Mouse (Mus musculus) CH12.LX (cell line): ENCODE measurements around the gene Dydc2. TPM values are rescaled to one million over a fixed set of nuclear protein-coding genes. Genes with fewer than 3 reads are reported as not detected.

Experiments
- DNase-seq: peaks from one replicate; pipeline ENCODE4 v3.0.0-alpha.2; 2013; ENCODE audit errors: extremely low read depth
- H3K27ac ChIP-seq: 2 replicates; pipeline ENCODE4 v1.5.1; 2012; ENCODE audit warnings: low read depth, mild to moderate bottlenecking, control low read depth, moderate library complexity; ENCODE audit not compliant: insufficient read depth
- H3K27me3 ChIP-seq: replicated peaks from 2 replicates; pipeline ENCODE3; 2012; ENCODE audit warnings: inconsistent platforms
- H3K36me3 ChIP-seq, 2 experiments: replicated peaks in 1 of 2; 2 replicates each; pipeline versions ENCODE3 to v1.6.1; 2012; ENCODE audit warnings: inconsistent platforms in 1 of 2, low read length in 1 of 2, mild to moderate bottlenecking in 1 of 2, mixed read lengths in 1 of 2, moderate library complexity in 1 of 2; ENCODE audit not compliant: control insufficient read depth in 1 of 2, insufficient read depth in 1 of 2
- H3K4me1 ChIP-seq, 2 experiments: 2 replicates each; pipeline ENCODE4 v1.6.1; 2012; ENCODE audit warnings: inconsistent platforms in 1 of 2, moderate library complexity in 1 of 2; ENCODE audit not compliant: insufficient read depth in 2 of 2, control insufficient read depth in 1 of 2
- H3K4me2 ChIP-seq: 2 replicates; pipeline ENCODE4 v1.6.1; 2012; ENCODE audit warnings: low read depth, mild to moderate bottlenecking, control low read depth; ENCODE audit not compliant: poor library complexity, insufficient read depth, severe bottlenecking
- H3K4me3 ChIP-seq, 3 experiments: fragments of 150-350 bp in 1 of 3; sonication (generic) in 1 of 3; replicated peaks in 1 of 3; 2 replicates each; pipeline versions ENCODE3 to v1.5.1; 2011 to 2012; ENCODE audit warnings: low read depth in 2 of 3, low read length in 2 of 3, mild to moderate bottlenecking in 2 of 3, moderate library complexity in 2 of 3, control low read depth in 1 of 3, improper control_type of control experiment in 1 of 3, inconsistent platforms in 1 of 3, mixed read lengths in 1 of 3; ENCODE audit not compliant: poor library complexity in 1 of 3
- H3K79me2 ChIP-seq: replicated peaks from 2 replicates; pipeline ENCODE4 v1.6.1; 2012; ENCODE audit warnings: mild to moderate bottlenecking, moderate library complexity; ENCODE audit not compliant: control insufficient read depth, poor library complexity, insufficient read depth, severe bottlenecking; ENCODE audit errors: extremely low read depth
- H3K9ac ChIP-seq: 2 replicates; pipeline ENCODE4 v1.6.1; 2012; ENCODE audit warnings: low read depth, mild to moderate bottlenecking, control low read depth, moderate library complexity; ENCODE audit not compliant: insufficient read depth
- H3K9me3 ChIP-seq: replicated peaks from 2 replicates; pipeline ENCODE3; 2012; ENCODE audit warnings: low read length, inconsistent platforms, mixed read lengths
- CHD2 ChIP-seq: IDR thresholded peaks from 2 replicates; pipeline ENCODE4 v1.6.1; 2011; ENCODE audit warnings: low read length, improper control_type of control experiment
- CTCF ChIP-seq, 2 experiments: IDR thresholded peaks in 1 of 2; conservative IDR thresholded peaks in 1 of 2; 2 replicates each; pipeline ENCODE4 v1.5.1; 2011 to 2012; ENCODE audit warnings: low read depth in 2 of 2, low read length in 2 of 2, improper control_type of control experiment in 1 of 2, inconsistent platforms in 1 of 2, mild to moderate bottlenecking in 1 of 2, moderate library complexity in 1 of 2
- ELF1 ChIP-seq: IDR thresholded peaks from 2 replicates; pipeline ENCODE4 v1.6.1; 2014; ENCODE audit warnings: low read depth, mild to moderate bottlenecking, inconsistent platforms, low read length, improper control_type of control experiment
- JUN ChIP-seq: IDR thresholded peaks from 2 replicates; pipeline ENCODE4 v1.6.1; 2011; ENCODE audit warnings: low read depth, mild to moderate bottlenecking, low read length, improper control_type of control experiment, moderate library complexity; ENCODE audit not compliant: insufficient read depth
- JUND ChIP-seq: conservative IDR thresholded peaks from 2 replicates; pipeline ENCODE4 v1.6.1; 2011; ENCODE audit warnings: low read depth, low read length, improper control_type of control experiment
- MAFK ChIP-seq: IDR thresholded peaks from 2 replicates; pipeline ENCODE4 v1.6.1; 2011; ENCODE audit warnings: low read length, improper control_type of control experiment; ENCODE audit not compliant: insufficient replicate concordance
- MEF2A ChIP-seq: IDR thresholded peaks from 2 replicates; pipeline ENCODE4 v1.6.1; 2014; ENCODE audit warnings: low read depth, mild to moderate bottlenecking, inconsistent platforms, low read length, improper control_type of control experiment, borderline replicate concordance
- MXI1 ChIP-seq: IDR thresholded peaks from 2 replicates; pipeline ENCODE4 v1.6.1; 2011; ENCODE audit warnings: mild to moderate bottlenecking, low read depth, low read length, improper control_type of control experiment
- NRF1 ChIP-seq: IDR thresholded peaks from 2 replicates; pipeline ENCODE4 v1.6.1; 2014; ENCODE audit warnings: low read depth, mild to moderate bottlenecking, inconsistent platforms, low read length, improper control_type of control experiment, moderate library complexity
- POLR2A ChIP-seq: IDR thresholded peaks from 2 replicates; pipeline ENCODE4 v1.6.1; 2011; ENCODE audit warnings: low read depth, mild to moderate bottlenecking, improper control_type of control experiment, low read length
- RCOR1 ChIP-seq: conservative IDR thresholded peaks from 2 replicates; pipeline ENCODE4 v1.6.1; 2012; ENCODE audit warnings: low read depth, mild to moderate bottlenecking, inconsistent platforms, low read length, improper control_type of control experiment
- TBP ChIP-seq: conservative IDR thresholded peaks from 2 replicates; pipeline ENCODE4 v1.6.1; 2011; ENCODE audit warnings: low read depth, low read length, improper control_type of control experiment
- USF1 ChIP-seq: IDR thresholded peaks from 2 replicates; pipeline ENCODE4 v1.6.1; 2014; ENCODE audit warnings: low read depth, mild to moderate bottlenecking, inconsistent platforms, low read length, improper control_type of control experiment
- USF2 ChIP-seq: conservative IDR thresholded peaks from 2 replicates; pipeline ENCODE4 v1.6.1; 2011; ENCODE audit warnings: low read depth, low read length, improper control_type of control experiment
- ZC3H11A ChIP-seq: IDR thresholded peaks from 2 replicates; pipeline ENCODE4 v1.6.1; 2012; ENCODE audit warnings: low read depth, mild to moderate bottlenecking, inconsistent platforms, low read length, improper control_type of control experiment
- ZNF384 ChIP-seq: IDR thresholded peaks from 2 replicates; pipeline ENCODE4 v1.6.1; 2012; ENCODE audit warnings: low read depth, low read length, improper control_type of control experiment, inconsistent platforms
- dilution Hi-C: fragments of 300-500 bp; cut with MboI; formaldehyde crosslinking; loops from 2 replicates; pipeline ENCODE4 v1.14.3; 2020; ENCODE audit warnings: low sequenced_read_pairs; ENCODE audit not compliant: extremely low pct_unique_long_range_greater_than_20kb, extremely low pct_ligation_motif_present
- in situ Hi-C: fragments of 300-500 bp; cut with MboI; formaldehyde crosslinking; loops from 3 replicates; pipeline ENCODE4 v1.14.3; 2019; ENCODE audit warnings: low sequenced_read_pairs, low pct_ligation_motif_present, low pct_unique_long_range_greater_than_20kb, mixed read lengths
- polyA plus RNA-seq: library from polyadenylated mRNA; unstranded; fragments of >175 nt; gene quantifications from 2 replicates; pipeline ENCODE4 v1.2.1, GENCODE M21; 2012; ENCODE audit warnings: low read depth; ENCODE audit not compliant: insufficient read length
- total RNA-seq, 2 experiments: library from RNA; depleted of rRNA; stranded (reverse); fragments of 300-350 nt in 1 of 2; fragments of >200 nt in 1 of 2; gene quantifications; 2 replicates each; pipeline ENCODE4 v1.2.3; 2012 to 2014

The Dydc2 gene
- total RNA-seq (2012; rRNA removed) (not detected in 2 replicates), total RNA-seq (2014; rRNA removed) (0.32 TPM in 1 of 2 replicates, not detected in the other), polyA plus RNA-seq (0.67 TPM in 1 of 2 replicates, not detected in the other)

DNA sequence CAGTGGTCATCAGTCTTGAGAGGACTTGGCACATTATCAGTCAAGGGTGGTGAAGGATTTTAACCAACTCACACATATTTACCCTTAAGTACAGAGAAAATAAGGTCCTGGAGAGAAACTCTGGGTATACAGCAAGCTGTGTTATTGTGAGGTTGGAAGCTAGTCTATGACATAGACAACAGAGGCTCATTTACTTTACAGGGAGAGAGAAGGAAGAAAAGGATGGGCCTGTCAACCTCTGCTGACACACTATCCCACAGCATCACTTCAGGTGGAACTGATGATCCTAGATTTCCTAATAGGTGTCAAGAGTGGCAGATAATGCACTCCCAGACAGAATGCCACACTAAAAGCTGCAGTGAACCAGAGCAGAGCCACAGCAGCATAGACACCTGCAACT lies at the start of gene Dydc2:
Dydc2 (minus strand) TSS at position 101 of the 400 bp plus-strand sequence.
- Histone ChIP-seq H3K4me1 (peaks cover 0 to 12% of the 10 kb centered on the region in 2 experiments; a peak in 2 of 4 replicates), H3K9ac (no peak within 1 kb of the TSS), H3K27me3 (peaks cover 5% of the 10 kb centered on the region), H3K4me3 (no peak within 1 kb of the TSS), H3K4me2 (no peak within 1 kb of the TSS), H3K9me3 (no peaks in the 10 kb centered on the region), H3K36me3 (no peaks in the 10 kb centered on the region), H3K79me2 (no peaks in the 10 kb centered on the region), H3K27ac (no peak within 1 kb of the TSS)
- in situ Hi-C loops = no loop called here
- TF ChIP-seq USF2 (no peak), MAFK (no peak), CTCF (conservative IDR thresholded peaks at IDR 0.05 in 1 of 2, IDR thresholded peaks at IDR 0.05 in 1 of 2; ENCODE audit: low read depth in 2 of 2, low read length in 2 of 2) (no peak), JUN (no peak), JUND (no peak), MXI1 (no peak), USF1 (no peak), RCOR1 (no peak), MEF2A (no peak), POLR2A (no peak), ZNF384 (no peak)
- DNase-seq = no peak
- dilution Hi-C loops = no loop called here

DNA sequence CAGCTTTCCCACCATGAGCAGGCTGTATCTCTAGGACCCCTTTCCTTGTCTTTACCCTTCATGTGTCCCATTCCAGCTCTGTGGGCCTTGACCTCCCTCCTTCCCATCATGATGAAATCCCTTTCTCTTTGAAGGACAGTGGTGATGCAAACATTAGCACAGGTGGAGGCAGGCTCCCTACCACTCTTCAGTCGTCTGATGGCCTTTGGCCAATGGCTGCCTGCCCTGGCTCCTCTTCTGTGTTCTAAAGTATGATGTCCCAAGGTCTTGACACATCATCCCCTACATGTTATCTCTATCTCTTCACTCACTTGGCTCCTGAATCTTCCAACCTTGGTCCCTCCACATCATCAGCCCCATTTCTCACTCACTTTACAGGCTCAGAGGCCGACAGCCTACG lies 47.3 kb upstream of the Dydc2 start:
- no peaks in the 10 kb centered on the region for H3K36me3 ChIP-seq
- H3K9me3 ChIP-seq = no peaks in the 10 kb centered on the region
- in situ Hi-C loops = no loop called here
- H3K9ac ChIP-seq = no peak overlapping the region
- no peaks in the 10 kb centered on the region for H3K79me2 ChIP-seq
- peaks cover 8 to 28% of the 10 kb centered on the region in 2 experiments; a peak in 3 of 4 replicates for H3K4me1 ChIP-seq
- H3K27me3 ChIP-seq = no peaks in the 10 kb centered on the region
- TF ChIP-seq NRF1 (no peak), ZC3H11A (no peak), CHD2 (no peak), MEF2A (no peak), TBP (no peak), ELF1 (no peak)
- H3K27ac ChIP-seq = no peak overlapping the region
- no peak for DNase-seq
- dilution Hi-C loops = no loop called here
- no peak overlapping the region for H3K4me2 ChIP-seq
- no peak overlapping the region for H3K4me3 ChIP-seq
